Mouse (Mus musculus): ENCODE data around the gene Vav1. TPM values are rescaled to one million over a fixed set of nuclear protein-coding genes. Genes with fewer than 3 reads are reported as not detected.
A peak's percentile ranks its signal among the peaks of the same experiment; 100 is the strongest.

The Vav1 gene
- total and polyA plus RNA-seq, 3 experiments: 86.7 to 99.6 TPM; not detected in 1

- TF ChIP-seq BHLHE40 (IDR thresholded peaks at IDR 0.05; ENCODE audit: borderline replicate concordance, low read depth, low read length) (no peak), TCF12 (IDR thresholded peaks at IDR 0.05; ENCODE audit: low read depth, low read length) (no peak)
- H3K9me3 ChIP-seq (replicated peaks; ENCODE audit: insufficient read depth, low read length): no peaks in the 10 kb centered on the region
These were observed 11.3 kb upstream of the Vav1 start for GRCm38 (mm10) chr17:57267556-57268126.

DNA sequence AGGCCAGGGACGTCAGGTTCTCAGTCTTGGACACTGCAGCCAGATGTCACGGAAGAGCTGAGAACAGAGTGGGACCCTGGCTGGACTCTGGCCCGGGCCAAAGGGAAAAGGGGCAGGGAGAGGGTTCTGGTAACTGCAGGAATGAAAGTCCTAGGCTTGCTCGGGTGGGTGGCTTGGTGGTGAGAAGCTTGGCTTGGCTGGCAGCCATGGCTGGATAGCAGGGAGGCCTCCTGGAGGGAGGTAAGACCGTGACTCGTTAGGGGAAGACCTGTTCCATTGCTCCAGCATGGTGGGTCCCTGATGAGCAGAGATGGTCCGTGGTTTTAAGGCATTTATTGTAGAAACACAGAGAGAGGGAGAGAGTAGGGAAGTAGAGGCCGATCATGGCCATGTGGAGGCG is 7.6 kb upstream of the Vav1 start:
- no peaks in the 10 kb centered on the region for H3K27me3 ChIP-seq (ENCODE audit: control insufficient read depth in 1 of 2, insufficient read depth in 2 of 2, low read length in 2 of 2)
- peaks cover 0 to 2% of the 10 kb centered on the region in 2 experiments; a peak in 1 of 4 replicates for H3K36me3 ChIP-seq (ENCODE audit: control insufficient read depth in 1 of 2, insufficient read depth in 2 of 2, low read length in 2 of 2)
- DNase-seq (ENCODE audit: low read depth, low spot score): peak; percentile 44
- H3K79me2 ChIP-seq (ENCODE audit: control insufficient read depth, insufficient read depth, low read length, poor library complexity): no peaks in the 10 kb centered on the region
- H3K9ac ChIP-seq (ENCODE audit: control insufficient read depth, low read depth, low read length, poor library complexity, severe bottlenecking): peak overlapping the region; percentile 42
- no peak overlapping the region for H3K27ac ChIP-seq (ENCODE audit: control insufficient read depth, low read depth, low read length)
- H3K4me1 ChIP-seq (ENCODE audit: control insufficient read depth in 1 of 2, insufficient read depth in 2 of 2, low read length in 2 of 2): peaks cover 0 to 8% of the 10 kb centered on the region in 2 experiments; a peak in 2 of 4 replicates
- H3K9me3 ChIP-seq (replicated peaks; ENCODE audit: insufficient read depth, low read length): no peaks in the 10 kb centered on the region
- TF ChIP-seq SMC3 (IDR thresholded peaks at IDR 0.05; ENCODE audit: low read depth, low read length) (no peak), TBP (IDR thresholded peaks at IDR 0.05; ENCODE audit: low read depth, low read length) (no peak)
- peak overlapping the region; percentile 12 to 31; a peak in 1 of 4 replicates for H3K4me3 ChIP-seq (ENCODE audit: control insufficient read depth in 1 of 2, insufficient read depth in 1 of 2, low read depth in 2 of 2, low read length in 2 of 2)

More at GRCm38 (mm10) chr17:57267556-57268126, 11.3 kb upstream of the Vav1 start:
- Histone ChIP-seq H3K9ac (ENCODE audit: control insufficient read depth, low read depth, low read length, poor library complexity, severe bottlenecking) (no peak overlapping the region), H3K79me2 (ENCODE audit: control insufficient read depth, insufficient read depth, low read length, poor library complexity) (no peaks in the 10 kb centered on the region), H3K27me3 (ENCODE audit: control insufficient read depth in 1 of 2, insufficient read depth in 2 of 2, low read length in 2 of 2) (no peaks in the 10 kb centered on the region), H3K27ac (ENCODE audit: control insufficient read depth, low read depth, low read length) (no peak overlapping the region), H3K36me3 (ENCODE audit: control insufficient read depth in 1 of 2, insufficient read depth in 2 of 2, low read length in 2 of 2) (peaks cover 0 to 4% of the 10 kb centered on the region in 2 experiments; a peak in 1 of 4 replicates), H3K4me1 (ENCODE audit: control insufficient read depth in 1 of 2, insufficient read depth in 2 of 2, low read length in 2 of 2) (peaks cover 0 to 13% of the 10 kb centered on the region in 2 experiments; a peak in 3 of 4 replicates), H3K4me3 (ENCODE audit: control insufficient read depth in 1 of 2, insufficient read depth in 1 of 2, low read depth in 2 of 2, low read length in 2 of 2) (no peak overlapping the region)
- no peak for DNase-seq (ENCODE audit: low read depth, low spot score)

DNA sequence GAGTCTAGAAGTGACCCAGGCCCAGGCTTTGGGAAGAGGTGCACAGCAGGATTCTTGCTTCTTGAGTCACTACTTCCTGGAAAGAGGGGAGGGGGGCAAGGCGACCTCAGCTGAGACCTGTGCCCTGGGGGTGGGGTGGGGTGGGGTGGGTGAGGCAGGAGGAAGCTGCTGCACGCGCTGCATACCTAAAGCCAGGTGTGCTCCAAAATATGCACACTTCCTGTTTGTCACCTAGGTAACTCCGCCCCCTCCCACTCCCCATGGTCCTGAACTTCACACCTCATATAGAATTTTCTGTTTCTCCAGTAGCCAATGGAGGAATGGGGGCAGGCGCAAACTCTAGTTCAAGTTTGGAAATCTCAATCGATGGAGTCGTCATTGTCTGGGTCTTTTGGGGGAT is 5.1 kb upstream of the Vav1 start:
- Histone ChIP-seq H3K9me3 (replicated peaks; ENCODE audit: insufficient read depth, low read length) (no peaks in the 10 kb centered on the region), H3K4me3 (ENCODE audit: control insufficient read depth in 1 of 2, insufficient read depth in 1 of 2, low read depth in 2 of 2, low read length in 2 of 2) (no peak overlapping the region), H3K79me2 (ENCODE audit: control insufficient read depth, insufficient read depth, low read length, poor library complexity) (no peaks in the 10 kb centered on the region; the same call in 1 of the 2 replicates), H3K27me3 (ENCODE audit: control insufficient read depth in 1 of 2, insufficient read depth in 2 of 2, low read length in 2 of 2) (no peaks in the 10 kb centered on the region), H3K9ac (ENCODE audit: control insufficient read depth, low read depth, low read length, poor library complexity, severe bottlenecking) (no peak overlapping the region), H3K4me1 (ENCODE audit: control insufficient read depth in 1 of 2, insufficient read depth in 2 of 2, low read length in 2 of 2) (peaks cover 1 to 21% of the 10 kb centered on the region in 2 experiments; a peak in 2 of 4 replicates), H3K27ac (ENCODE audit: control insufficient read depth, low read depth, low read length) (no peak overlapping the region), H3K36me3 (ENCODE audit: control insufficient read depth in 1 of 2, insufficient read depth in 2 of 2, low read length in 2 of 2) (peaks cover 0 to 6% of the 10 kb centered on the region in 2 experiments; a peak in 2 of 4 replicates)
- no peak for DNase-seq (ENCODE audit: low read depth, low spot score)
- no peak for TF ChIP-seq MAX (IDR thresholded peaks at IDR 0.05; ENCODE audit: low read length)
- TF ChIP-seq TCF12 (IDR thresholded peaks at IDR 0.05; ENCODE audit: low read depth, low read length): no peak
- no peak for TF ChIP-seq MAFK (IDR thresholded peaks at IDR 0.05; ENCODE audit: borderline replicate concordance, low read depth, low read length)
- no peak for TF ChIP-seq ZMIZ1 (IDR thresholded peaks at IDR 0.05; ENCODE audit: low read depth, low read length)
- TF ChIP-seq E2F4 (IDR thresholded peaks at IDR 0.05; ENCODE audit: borderline replicate concordance, low read depth, low read length): no peak
- TF ChIP-seq ZC3H11A (IDR thresholded peaks at IDR 0.05; ENCODE audit: low read depth, low read length): no peak
- no peak for TF ChIP-seq ZNF384 (IDR thresholded peaks at IDR 0.05; ENCODE audit: low read depth, low read length)
- TF ChIP-seq POLR2A (IDR thresholded peaks at IDR 0.05; ENCODE audit: control insufficient read depth in 1 of 2, insufficient read depth in 1 of 2, low read depth in 1 of 2, low read length in 2 of 2, poor library complexity in 1 of 2): no peak
- no peak for TF ChIP-seq ELF1 (IDR thresholded peaks at IDR 0.05; ENCODE audit: low read depth, low read length)
- TF ChIP-seq USF2 (IDR thresholded peaks at IDR 0.05; ENCODE audit: borderline replicate concordance in 1 of 2, insufficient read depth in 1 of 2, low read depth in 1 of 2, low read length in 2 of 2): no peak
- no peak for TF ChIP-seq CHD2 (IDR thresholded peaks at IDR 0.05; ENCODE audit: low read length)
- TF ChIP-seq RCOR1 (IDR thresholded peaks at IDR 0.05; ENCODE audit: low read depth, low read length): no peak
- TF ChIP-seq MEF2A (IDR thresholded peaks at IDR 0.05; ENCODE audit: extremely low read depth, insufficient replicate concordance, low read depth, low read length, poor library complexity, severe bottlenecking): no peak
- no peak for TF ChIP-seq EP300 (IDR thresholded peaks at IDR 0.05; ENCODE audit: low read depth in 1 of 2, low read length in 2 of 2)
- no peak for TF ChIP-seq MYB (IDR thresholded peaks at IDR 0.05; ENCODE audit: low read depth, low read length)
- no peak for TF ChIP-seq MXI1 (IDR thresholded peaks at IDR 0.05; ENCODE audit: low read depth, low read length)
- no peak for TF ChIP-seq USF1 (IDR thresholded peaks at IDR 0.05; ENCODE audit: low read depth, low read length)

All from MEL (cell line).